ENCODE assay signal across 11 mouse cellular contexts in the genomic region with DNA sequence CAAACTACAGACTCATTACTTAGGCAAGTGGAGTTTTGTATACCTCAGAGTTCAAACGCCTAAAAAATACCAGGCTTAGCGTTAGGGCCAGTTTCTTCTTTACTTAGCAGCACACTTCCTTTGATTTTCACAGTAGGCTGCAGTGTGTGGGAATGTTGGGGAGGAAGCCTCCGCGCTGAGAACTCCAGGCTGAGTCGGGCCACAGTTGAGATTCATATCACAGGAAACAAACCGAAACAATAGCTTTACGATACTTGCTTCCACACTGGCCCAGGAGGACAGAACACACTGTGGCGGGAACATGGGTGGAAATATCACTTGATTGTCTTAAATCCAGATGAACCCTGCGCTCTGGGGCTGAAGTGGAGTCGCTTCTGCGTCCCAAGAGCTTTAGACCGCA. TPM values are rescaled to one million over a fixed set of nuclear protein-coding genes. Genes with fewer than 3 reads are reported as not detected.
A peak's percentile ranks its signal among the peaks of the same experiment; 100 is the strongest.
DNase-seq lines count a peak whose midpoint lies in the region; ATAC-seq and TF ChIP-seq lines count a peak whose summit lies in the region.
"Had no signal": no experiment of that assay in that cellular context is flagged by ENCODE, and none has a peak within 500 bp of the region (broad histone marks: within the 10 kb centered on the region; RNA-seq: fewer than 3 reads in every experiment).

No protein-coding gene starts in this region.

- H3K9ac ChIP-seq in neural tube, embryonic 13.5 days: no peak overlapping the region
- no peak overlapping the region for H3K9ac ChIP-seq in forebrain, embryonic 11.5 days (ENCODE audit: low read length)
- H3K9ac ChIP-seq: liver, embryonic 12.5 days had no signal

- no peaks in the 10 kb centered on the region for H3K27me3 ChIP-seq in neural tube, embryonic 13.5 days
- no peaks in the 10 kb centered on the region for H3K27me3 ChIP-seq in forebrain, embryonic 11.5 days (ENCODE audit: control insufficient read depth, insufficient read depth, low read length)
- H3K27me3 ChIP-seq: liver, embryonic 12.5 days; Patski had no signal

- no peaks in the 10 kb centered on the region for H3K36me3 ChIP-seq in neural tube, embryonic 13.5 days
- no peaks in the 10 kb centered on the region for H3K36me3 ChIP-seq in forebrain, embryonic 11.5 days (ENCODE audit: control insufficient read depth, insufficient read depth, low read length)
- H3K36me3 ChIP-seq: liver, embryonic 12.5 days had no signal

- no peak overlapping the region for H3K4me2 ChIP-seq in neural tube, embryonic 13.5 days
- no peak overlapping the region for H3K4me2 ChIP-seq in forebrain, embryonic 11.5 days (ENCODE audit: low read depth, low read length, severe bottlenecking)
- H3K4me2 ChIP-seq: liver, embryonic 12.5 days had no signal

- H3K4me1 ChIP-seq in neural tube, embryonic 13.5 days (replicated peaks): peaks cover 10% of the 10 kb centered on the region
- peaks cover 55% of the 10 kb centered on the region for H3K4me1 ChIP-seq in lung, adult 2 months (ENCODE audit: control insufficient read depth, insufficient read depth, low read length)
- H3K4me1 ChIP-seq in forebrain, embryonic 11.5 days (replicated peaks; ENCODE audit: control insufficient read depth, insufficient read depth, low read length): no peaks in the 10 kb centered on the region

- no peak for TF ChIP-seq CTCF in lung, adult 2 months (IDR thresholded peaks at IDR 0.05; ENCODE audit: insufficient read depth, low read length)

- no peak for ATAC-seq in neural tube, embryonic 13.5 days (ENCODE audit: low read depth)
- no peak for ATAC-seq in forebrain, embryonic 11.5 days (replicated peaks; ENCODE audit: low FRiP score)
- ATAC-seq: liver, embryonic 12.5 days; Patski had no signal

- H3K27ac ChIP-seq in neural tube, embryonic 13.5 days (replicated peaks): peak overlapping the region; percentile 52; the same call in 1 of the 2 replicates
- H3K27ac ChIP-seq in forebrain, embryonic 11.5 days (ENCODE audit: low read depth, low read length): no peak overlapping the region
- H3K27ac ChIP-seq: liver, embryonic 12.5 days had no signal

- 75% methylated on average over 12 of the region's 12 CpGs for WGBS in neural tube, embryonic 13.5 days
- WGBS in lung, adult 2 months: 40% methylated on average over 12 of the region's 12 CpGs
- 83% methylated on average over 12 of the region's 12 CpGs for WGBS in forebrain, embryonic 11.5 days

- peak; percentile 96 for DNase-seq in heart, adult 11 months
- no peak for DNase-seq in heart, postnatal 14 days
- no peak for DNase-seq in neural tube, embryonic 10.5 days (ENCODE audit: extremely low spot score, low spot score)
- DNase-seq in lung, adult 2 months: no peak
- peak; percentile 41 for DNase-seq in thymus, postnatal 4 days
- no peak for DNase-seq in adrenal gland, adult 18-20 months (ENCODE audit: low spot score in 2 of 2)
- DNase-seq in forebrain, embryonic 11.5 days (ENCODE audit: low spot score): no peak
- DNase-seq: B cell, adult 2 months had no signal

- intact Hi-C loops in heart, postnatal 14 days (cut with DNase I): no loop called here

- TF ChIP-seq POLR2A in lung, adult 2 months (IDR thresholded peaks at IDR 0.05; ENCODE audit: borderline replicate concordance, extremely low read depth, low read depth, low read length): peak; percentile 25; the same call in 1 of the 2 replicates

- H3K4me3 ChIP-seq in neural tube, embryonic 13.5 days: no peak overlapping the region
- H3K4me3 ChIP-seq in lung, adult 2 months (replicated peaks; ENCODE audit: extremely low read depth, low read depth, low read length): no peak overlapping the region
- no peak overlapping the region for H3K4me3 ChIP-seq in forebrain, embryonic 11.5 days (ENCODE audit: low read depth, low read length)
- H3K4me3 ChIP-seq: liver, embryonic 12.5 days had no signal

- no peaks in the 10 kb centered on the region for H3K9me3 ChIP-seq in neural tube, embryonic 13.5 days
- H3K9me3 ChIP-seq in forebrain, embryonic 11.5 days (ENCODE audit: control insufficient read depth, low read length): no peaks in the 10 kb centered on the region
- H3K9me3 ChIP-seq: liver, embryonic 12.5 days had no signal

RNA-seq across cellular contexts. Expression of a gene that starts 47.0 kb away (rescaled TPM):
- 100 to 1,000 TPM; 259 to 278 TPM for total RNA-seq in heart, postnatal 14 days (2021)
- 5.5 and 5.8 TPM in 2 replicates for polyA plus RNA-seq in neural tube, embryonic 13.5 days (2015; fragmentation: Nextera tagmentation; extraction: Ambion mirVana)
- 777 and 943 TPM in 2 replicates for polyA plus RNA-seq in lung, adult 2 months (2012; rRNA removed)
- total RNA-seq in adrenal gland, adult 18-20 months (2021): 100 to 1,000 TPM; 176 to 200 TPM
- 6.9 TPM in 2 replicates for polyA plus RNA-seq in forebrain, embryonic 11.5 days (2014; fragmentation: Nextera tagmentation; extraction: Ambion mirVana)

Comparison
In these comparisons a context has a peak if more than half of its experiments do, and no peak if none do; other contexts are left out.
1. DNase-seq: peak in heart, adult 11 months (single experiment) and thymus, postnatal 4 days (single experiment); none in heart, postnatal 14 days (0 of 2), neural tube, embryonic 10.5 days (single experiment), lung, adult 2 months (single experiment), adrenal gland, adult 18-20 months (0 of 2) and forebrain, embryonic 11.5 days (single experiment).
2. RNA of a gene that starts 47.0 kb away (polyA plus RNA-seq): 777 to 943 TPM in lung, adult 2 months; 6.9 TPM in forebrain, embryonic 11.5 days and 5.5 to 5.8 TPM in neural tube, embryonic 13.5 days; every median in the first group is over 10 times any median in the second.